Mouse (Mus musculus) bone marrow, adult 2 months (tissue): ENCODE measurements at regions not wholly inside any gene's neighbourhood (a gene's known extent, or its start where the extent isn't known, plus 50 kb on each side); places are given as distances from the start of the nearest gene placed in this dataset.

ENCODE experiments used
- H3K27ac ChIP-seq: fragments of 200-500 bp; 2 replicates; pipeline ENCODE4 v1.5.1; 2012; ENCODE audit warnings: low read depth, mild to moderate bottlenecking, control low read depth, inconsistent platforms, low read length; ENCODE audit not compliant: control insufficient read depth, poor library complexity, insufficient read depth
- H3K4me1 ChIP-seq: fragments of 200-500 bp; 2 replicates; pipeline ENCODE4 v1.6.1; 2011; ENCODE audit warnings: low read length; ENCODE audit not compliant: control insufficient read depth, insufficient read depth
- H3K4me3 ChIP-seq: fragments of 200-500 bp; replicated peaks from 2 replicates; pipeline ENCODE3; 2011; ENCODE audit warnings: mild to moderate bottlenecking, low read depth, low read length, control low read depth; ENCODE audit not compliant: control insufficient read depth
- CTCF ChIP-seq: fragments of 200-500 bp; IDR thresholded peaks from 2 replicates; pipeline ENCODE4 v1.5.1; 2011; ENCODE audit warnings: low read length, control low read depth; ENCODE audit not compliant: control insufficient read depth, insufficient read depth
- POLR2A ChIP-seq: fragments of 200-500 bp; IDR thresholded peaks from 2 replicates; pipeline ENCODE4 v1.6.1; 2011; ENCODE audit warnings: low read depth, mild to moderate bottlenecking, control low read depth, low read length, borderline replicate concordance; ENCODE audit not compliant: control insufficient read depth
- WGBS: fragments of 180-500 bp; shearing (Covaris S2); methylation state at CpG from one replicate; pipeline ENCODE4 v1.1.7; 2018; 5-methylcytosine and 5-hydroxymethylcytosine counted together

GRCm38 (mm10) chr2:51682177-51682576, 54.9 kb downstream of the Tas2r134 start:
- H3K4me1 ChIP-seq = no peaks in the 10 kb centered on the region
- H3K4me3 ChIP-seq = no peak overlapping the region
- H3K27ac ChIP-seq = no peak overlapping the region
- TF ChIP-seq CTCF (no peak), POLR2A (no peak)
- WGBS = 85% methylated on average over 6 of the region's 6 CpGs

- H3K4me3 ChIP-seq = no peak overlapping the region
- TF ChIP-seq CTCF (no peak), POLR2A (no peak)
- WGBS = 77% methylated on average over 4 of the region's 4 CpGs
- H3K4me1 ChIP-seq = no peaks in the 10 kb centered on the region
- no peak overlapping the region for H3K27ac ChIP-seq
Observed at GRCm38 (mm10) chr2:51682745-51683144, 55.4 kb downstream of the Tas2r134 start.

DNA sequence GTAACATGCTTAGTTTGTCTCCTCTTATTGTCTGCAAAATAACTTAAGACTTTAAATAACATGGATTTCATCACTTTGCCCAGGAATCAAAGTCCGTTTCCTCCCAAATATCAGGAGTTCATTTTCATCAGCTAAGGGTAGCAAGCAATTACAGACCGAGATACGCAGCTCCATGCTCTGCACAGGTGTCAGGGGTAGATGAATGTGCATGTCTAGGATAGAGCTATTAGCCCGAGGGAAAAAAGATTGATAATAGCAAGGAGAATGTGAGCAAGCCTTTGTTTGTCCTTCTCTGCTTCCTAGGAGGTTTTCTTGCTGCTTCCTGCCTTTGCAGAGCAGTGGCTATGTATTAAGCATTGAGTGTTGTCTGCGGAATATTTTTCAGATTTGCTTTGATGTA, 77.8 kb downstream of the Tas2r134 start:
- H3K27ac ChIP-seq = no peak overlapping the region
- 75% methylated on average over 5 of the region's 5 CpGs for WGBS
- no peak for TF ChIP-seq CTCF
- no peak for TF ChIP-seq POLR2A
- H3K4me1 ChIP-seq = no peaks in the 10 kb centered on the region
- H3K4me3 ChIP-seq = no peak overlapping the region

- TF ChIP-seq POLR2A (no peak), CTCF (no peak)
- Histone ChIP-seq H3K4me1 (no peaks in the 10 kb centered on the region), H3K27ac (no peak overlapping the region), H3K4me3 (no peak overlapping the region)
- 82% methylated on average over 2 of the region's 2 CpGs for WGBS
Observed at GRCm38 (mm10) chr2:51708701-51709100, 81.4 kb downstream of the Tas2r134 start.

DNA sequence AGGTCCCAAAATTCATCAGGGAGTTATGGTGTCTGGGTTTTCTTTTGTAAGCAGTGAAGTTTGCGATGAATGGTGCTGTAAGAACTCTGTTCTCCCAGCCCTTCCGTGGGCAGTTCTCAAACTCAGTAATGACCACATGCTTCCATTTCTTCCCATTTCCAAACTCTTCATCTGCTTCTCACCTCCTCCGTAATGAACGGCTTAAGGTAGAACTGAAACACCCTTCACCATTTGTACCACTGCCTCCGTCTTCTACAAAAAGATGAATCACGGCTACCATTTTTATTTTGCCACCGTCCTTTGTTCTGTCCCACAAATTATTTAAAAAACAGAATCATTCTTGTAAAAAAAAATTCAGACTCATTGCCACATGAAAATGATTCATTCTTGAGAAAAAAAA, 85.3 kb downstream of the Tas2r134 start:
- Histone ChIP-seq H3K4me1 (no peaks in the 10 kb centered on the region), H3K4me3 (no peak overlapping the region), H3K27ac (no peak overlapping the region)
- TF ChIP-seq POLR2A = no peak
- WGBS = 92% methylated on average over 7 of the region's 7 CpGs

GRCm38 (mm10) chr2:51730805-51731204, 103.5 kb downstream of the Tas2r134 start:
- whole genome bisulfite sequencing = 69% methylated on average over 3 of the region's 3 CpGs

DNA sequence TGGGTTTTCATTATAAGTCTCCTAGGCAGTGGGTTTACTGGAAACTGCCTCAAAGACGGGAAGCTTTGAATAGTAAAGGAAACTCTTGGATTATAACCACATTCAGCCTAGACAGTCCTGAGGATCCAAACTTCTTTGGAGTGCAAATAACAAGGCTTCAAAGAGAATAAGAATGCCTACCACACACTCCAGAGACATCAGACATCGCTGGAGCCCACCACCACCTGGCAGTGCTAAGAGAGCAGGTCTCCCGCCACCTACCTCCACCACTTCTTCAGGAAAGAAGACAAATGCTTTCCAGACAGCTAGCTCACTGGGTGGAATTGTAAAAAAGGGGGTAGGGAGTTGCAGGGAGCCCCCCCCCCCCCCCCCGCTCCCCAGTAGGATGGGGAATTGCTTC, 104.4 kb downstream of the Tas2r134 start:
- 79% methylated on average over 4 of the region's 4 CpGs for WGBS
- no peak overlapping the region for H3K4me3 ChIP-seq
- TF ChIP-seq POLR2A = no peak
- TF ChIP-seq CTCF = no peak
- H3K27ac ChIP-seq = no peak overlapping the region
- H3K4me1 ChIP-seq = no peaks in the 10 kb centered on the region

More at GRCm38 (mm10) chr2:51730805-51731204, 103.5 kb downstream of the Tas2r134 start:
- no peaks in the 10 kb centered on the region for H3K4me1 ChIP-seq
- no peak overlapping the region for H3K4me3 ChIP-seq
- H3K27ac ChIP-seq = no peak overlapping the region
- TF ChIP-seq POLR2A (no peak), CTCF (no peak)

- H3K4me3 ChIP-seq = no peak overlapping the region
- WGBS = 78% methylated on average over 2 of the region's 2 CpGs
- TF ChIP-seq CTCF (no peak), POLR2A (no peak)
- no peak overlapping the region for H3K27ac ChIP-seq
- no peaks in the 10 kb centered on the region for H3K4me1 ChIP-seq
Observed at GRCm38 (mm10) chr2:51732355-51732754, 105.0 kb downstream of the Tas2r134 start.

GRCm38 (mm10) chr2:51733218-51733617, 105.9 kb downstream of the Tas2r134 start:
- WGBS = 78% methylated on average over 3 of the region's 3 CpGs
- Histone ChIP-seq H3K27ac (no peak overlapping the region), H3K4me1 (no peaks in the 10 kb centered on the region), H3K4me3 (no peak overlapping the region)
- TF ChIP-seq CTCF = no peak
- no peak for TF ChIP-seq POLR2A

GRCm38 (mm10) chr2:51736452-51736851, 109.1 kb downstream of the Tas2r134 start:
- Histone ChIP-seq H3K4me1 (no peaks in the 10 kb centered on the region), H3K27ac (no peak overlapping the region), H3K4me3 (no peak overlapping the region)
- 68% methylated on average over 4 of the region's 4 CpGs for WGBS
- TF ChIP-seq CTCF = no peak
- no peak for TF ChIP-seq POLR2A
